Mouse (Mus musculus) v-Abl transformed pro-B cells (cell line): ENCODE data around the gene Ak8.

Source experiments
- in situ Hi-C, 2 experiments: fragments of 400-800 bp; cut with MboI; formaldehyde crosslinking; loops; one replicate each; pipeline ENCODE4 v1.15.1; 2025; ENCODE audit not compliant: unreplicated experiment in 2 of 2

Gene Ak8

DNA sequence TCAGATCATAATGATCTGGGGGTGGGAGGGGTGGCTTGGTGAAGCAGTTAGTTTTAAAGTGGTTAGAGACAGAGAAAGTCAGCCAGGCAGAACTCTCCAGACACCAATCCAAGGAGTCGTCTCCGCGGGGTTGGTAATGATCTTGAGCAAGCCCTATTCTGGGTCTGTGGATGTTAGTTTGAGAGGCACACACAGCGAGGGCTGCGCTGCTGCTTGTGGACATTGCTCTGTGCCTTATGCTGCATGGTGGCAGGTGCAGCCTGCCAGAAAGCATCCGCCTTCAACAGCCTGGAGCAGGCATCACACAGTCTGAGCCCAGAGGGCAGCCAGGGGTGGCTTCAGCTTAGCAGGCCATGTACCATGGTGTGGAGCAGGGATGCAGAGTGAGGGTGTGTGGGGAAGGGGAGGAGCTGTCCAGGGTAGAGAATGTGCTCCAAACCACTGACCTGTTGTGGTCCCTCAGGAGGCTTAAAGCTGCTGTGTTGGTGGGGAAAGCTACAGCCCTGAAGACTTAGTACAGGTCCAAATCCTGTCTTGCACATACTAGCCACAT is 87.2 kb downstream of the Ak8 start:
- in situ Hi-C loops: no loop called here

- in situ Hi-C loops: no loop called here
These were observed 93.1 kb downstream of the Ak8 start for GRCm38 (mm10) chr2:28792931-28793610.

- in situ Hi-C loops: no loop called here
These were observed 94.7 kb downstream of the Ak8 start for GRCm38 (mm10) chr2:28794623-28795022.

DNA sequence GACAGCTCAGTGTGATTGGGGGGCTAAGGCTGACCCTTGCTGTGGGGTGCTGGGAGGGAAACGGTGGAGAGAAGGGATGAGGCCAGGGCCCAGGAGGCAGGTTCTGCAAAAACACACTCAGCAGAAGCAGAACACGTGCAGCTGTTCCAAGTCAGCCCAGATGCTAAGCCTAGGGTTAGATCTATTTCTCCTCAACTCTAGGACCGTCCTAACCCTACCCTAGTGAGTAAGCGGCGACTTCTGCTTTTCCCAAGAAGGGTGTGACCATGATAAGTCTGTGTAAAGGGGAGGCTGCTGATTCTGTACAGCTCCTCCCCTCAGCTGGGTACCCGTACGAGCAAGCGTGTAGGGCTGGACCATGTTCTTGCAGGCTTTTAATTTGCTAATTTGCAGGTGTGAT is 96.3 kb downstream of the Ak8 start:
- in situ Hi-C loops: no loop called here

- in situ Hi-C loops: no loop called here
These were observed 97.6 kb downstream of the Ak8 start for GRCm38 (mm10) chr2:28797490-28798106.

- in situ Hi-C loops: no loop called here
These were observed 98.4 kb downstream of the Ak8 start for GRCm38 (mm10) chr2:28798390-28798789.

GRCm38 (mm10) chr2:28799575-28799974 is 99.6 kb downstream of the Ak8 start:
- in situ Hi-C loops: no loop called here

GRCm38 (mm10) chr2:28803406-28803805 is 103.4 kb downstream of the Ak8 start:
- in situ Hi-C loops: no loop called here

DNA sequence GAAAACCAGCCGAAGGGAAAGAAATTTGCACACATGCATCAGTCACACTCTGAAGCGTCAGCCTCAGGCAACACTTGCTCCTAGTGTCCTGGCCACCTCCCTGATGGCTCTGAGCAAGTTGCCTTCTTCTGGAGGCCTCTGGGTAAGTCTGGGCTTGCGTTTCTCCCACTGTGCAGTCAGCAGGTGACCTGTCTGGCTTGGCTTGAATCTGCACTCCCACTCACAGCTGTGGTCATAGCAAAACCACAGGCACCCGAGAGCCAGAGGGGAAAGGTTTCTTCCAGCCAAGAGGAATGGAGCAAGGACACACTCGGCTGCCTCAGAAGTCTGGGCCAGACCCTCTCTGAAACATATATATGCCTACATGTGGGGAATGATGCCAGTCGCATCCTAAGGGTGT is 108.9 kb downstream of the Ak8 start:
- in situ Hi-C loops: no loop called here

DNA sequence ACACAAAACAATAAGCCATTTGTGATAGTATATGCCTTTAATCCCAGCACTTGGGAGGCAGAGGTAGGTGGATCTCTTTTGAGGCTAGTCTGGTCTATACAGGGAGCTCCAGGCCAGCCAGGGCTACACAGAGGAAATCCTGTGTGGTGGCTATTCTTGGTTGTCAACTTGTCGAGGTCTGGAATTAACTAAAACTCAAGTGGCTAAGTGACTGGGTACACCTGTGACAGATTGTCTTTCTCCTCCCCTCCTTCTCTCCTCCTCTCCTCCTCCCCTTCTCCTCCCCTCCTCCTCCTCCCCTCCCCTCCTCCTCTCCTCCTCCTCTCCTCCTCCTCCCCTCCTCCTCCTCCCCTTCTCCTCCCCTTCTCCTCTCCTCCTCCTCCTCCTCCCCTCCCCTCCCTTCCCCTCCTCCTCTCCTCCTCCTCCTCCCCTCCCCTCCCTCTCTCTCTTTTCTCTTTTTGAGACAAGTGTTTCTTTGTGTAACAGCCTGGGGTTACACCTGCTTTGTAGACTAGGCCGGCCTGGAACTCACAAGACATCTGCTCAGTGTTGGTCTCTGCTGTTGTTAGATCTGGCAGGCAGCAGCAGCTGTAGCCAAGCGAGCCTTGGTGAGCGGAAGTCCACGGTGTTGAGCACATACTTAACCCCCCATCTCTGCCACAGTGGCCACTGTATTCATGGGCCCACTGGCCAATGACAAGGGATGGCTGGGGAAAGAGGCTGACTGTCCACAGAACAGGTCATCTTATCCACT is 110.5 kb downstream of the Ak8 start:
- in situ Hi-C loops: no loop called here

GRCm38 (mm10) chr2:28818866-28819265 is 118.9 kb downstream of the Ak8 start:
- in situ Hi-C loops: no loop called here

GRCm38 (mm10) chr2:28829265-28829664 is 129.3 kb downstream of the Ak8 start:
- in situ Hi-C loops: no loop called here

- in situ Hi-C loops: loop anchor here in 1 of 2 experiments (10.0 kb wide), 1 partner anchor 218 kb away; the partner anchor contains the start of gene Cfap77
These were observed 136.4 kb downstream of the Ak8 start for GRCm38 (mm10) chr2:28836181-28836940.

GRCm38 (mm10) chr2:28839501-28840221 is 139.7 kb downstream of the Ak8 start:
- in situ Hi-C loops: loop anchor here in 1 of 2 experiments (10.0 kb wide), 1 partner anchor 215 kb away; the partner anchor contains the start of gene Cfap77

- in situ Hi-C loops: no loop called here
These were observed 140.4 kb downstream of the Ak8 start, which contains the start of the genes Gtf3c4 and Ddx31 for GRCm38 (mm10) chr2:28840222-28840951. Gene Gtf3c4, minus strand, starts transcription at chr2:28840360. Gene Ddx31, plus strand, starts transcription at chr2:28840406.

DNA sequence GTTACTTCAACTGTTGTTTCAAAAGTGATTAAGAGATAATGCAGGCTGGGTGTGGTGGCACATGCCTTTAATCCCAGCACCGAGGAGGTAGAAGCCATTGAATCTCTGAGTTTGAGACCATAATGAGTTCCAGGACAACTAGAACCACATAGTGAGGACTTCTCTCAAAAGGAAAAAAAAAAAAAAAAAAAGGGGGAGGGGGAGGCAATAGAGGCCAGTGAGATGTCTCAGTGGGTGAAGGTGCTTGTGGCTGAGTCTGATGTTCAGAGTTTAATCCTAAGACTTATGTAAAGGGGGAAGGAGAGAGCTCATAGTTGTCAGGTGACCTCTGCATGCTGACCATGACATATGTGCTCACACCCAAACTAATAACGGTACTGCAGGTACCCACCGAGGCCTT is 142.1 kb downstream of the Ak8 start:
- in situ Hi-C loops: no loop called here

DNA sequence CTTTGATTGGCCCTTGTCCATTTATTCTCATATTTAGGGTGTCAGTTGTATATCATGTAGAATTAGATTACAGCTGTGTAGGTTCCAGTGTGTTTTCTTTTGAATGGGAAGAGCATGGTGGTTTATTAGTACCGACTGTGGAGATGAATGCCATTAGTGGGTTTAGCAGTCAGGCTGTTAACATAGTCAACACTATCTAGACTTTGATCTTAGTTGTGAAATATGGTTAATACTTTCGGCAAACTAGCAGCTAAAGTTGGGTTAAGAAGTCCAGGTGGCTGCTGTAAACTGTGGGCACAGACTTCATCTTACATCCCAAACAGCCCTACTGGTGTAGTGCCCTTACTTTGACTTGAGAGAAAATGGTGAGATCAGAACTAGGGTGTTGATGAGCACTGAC is 148.9 kb downstream of the Ak8 start:
- in situ Hi-C loops: no loop called here

- in situ Hi-C loops: loop anchor here in 1 of 2 experiments (10.0 kb wide), 1 partner anchor 202 kb away; the partner anchor contains the start of gene Cfap77
These were observed 152.6 kb downstream of the Ak8 start for GRCm38 (mm10) chr2:28852594-28852993.

DNA sequence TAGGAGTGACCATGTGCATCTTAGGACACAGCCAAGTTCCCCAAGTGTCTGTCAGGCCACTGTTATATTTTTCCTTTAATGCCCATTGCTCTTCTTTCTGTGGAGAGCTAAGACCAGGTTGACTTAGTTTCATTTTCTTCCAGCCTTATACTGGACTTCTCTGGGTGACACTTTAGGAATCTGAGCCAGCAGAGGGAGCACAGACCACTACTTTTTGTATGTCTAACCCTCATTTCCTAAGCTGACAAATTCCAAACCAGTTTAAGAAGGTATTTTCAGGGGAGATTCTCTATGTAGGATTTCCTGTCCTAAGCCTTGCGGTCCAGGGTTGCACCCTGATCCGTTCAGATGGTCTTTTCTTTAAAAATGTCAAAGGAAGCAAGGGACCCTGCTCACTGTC is 155.8 kb downstream of the Ak8 start:
- in situ Hi-C loops: loop anchor here in 1 of 2 experiments (10.0 kb wide), 1 partner anchor 199 kb away; the partner anchor contains the start of gene Cfap77
